In genomic region chr2:132802976-132803375, GRCm38 (mm10) we compare ENCODE assay signal across 13 mouse cellular contexts.
"Had no signal": no experiment of that assay in that cellular context is flagged by ENCODE, and none has a peak within 500 bp of the region (broad histone marks: within the 10 kb centered on the region; RNA-seq: fewer than 3 reads in every experiment).

No protein-coding gene starts in this region.

- DNase-seq: gastrocnemius, postnatal 14 days; gastrocnemius, postnatal 36 days; heart, adult 11 months; heart, adult 2 months; heart, postnatal 14 days; heart, postnatal 36 days; kidney, adult 11 months; kidney, adult 2 months; kidney, adult 9 months; kidney, postnatal 25 days; kidney, postnatal 4 days; left cerebral cortex, postnatal 4 days; liver, embryonic 13.5 days had no signal
